Mouse (Mus musculus): ENCODE results near the gene Rad51b. TPM values are rescaled to one million over a fixed set of nuclear protein-coding genes. Genes with fewer than 3 reads are reported as not detected.

Rad51b gene
- total RNA-seq, 2 experiments from 2014 or later = 0.33 to 0.46 TPM

- no peak for DNase-seq (ENCODE audit: low spot score in 2 of 2)
Measured at GRCm38 (mm10) chr12:79560084-79560699, 263.1 kb downstream of the Rad51b start.

GRCm38 (mm10) chr12:79560893-79561292, 263.8 kb downstream of the Rad51b start:
- no peak for DNase-seq (ENCODE audit: low spot score in 2 of 2)

GRCm38 (mm10) chr12:79574159-79575040, 277.3 kb downstream of the Rad51b start:
- no peak for DNase-seq (ENCODE audit: low spot score in 2 of 2)

GRCm38 (mm10) chr12:79575041-79575541, 278.0 kb downstream of the Rad51b start:
- no peak for DNase-seq (ENCODE audit: low spot score in 2 of 2)

GRCm38 (mm10) chr12:79577525-79577924, 280.4 kb downstream of the Rad51b start:
- DNase-seq (ENCODE audit: low spot score in 2 of 2) = no peak

GRCm38 (mm10) chr12:79579018-79579585, 282.0 kb downstream of the Rad51b start:
- DNase-seq (ENCODE audit: low spot score in 2 of 2) = peak in 1 of 2 experiments; percentile 9

GRCm38 (mm10) chr12:79579837-79580236, 282.8 kb downstream of the Rad51b start:
- DNase-seq (ENCODE audit: low spot score in 2 of 2) = no peak

GRCm38 (mm10) chr12:79584556-79585307, 287.6 kb downstream of the Rad51b start:
- no peak for DNase-seq (ENCODE audit: low spot score in 2 of 2)

GRCm38 (mm10) chr12:79585336-79585735, 288.3 kb downstream of the Rad51b start:
- DNase-seq (ENCODE audit: low spot score in 2 of 2) = no peak

GRCm38 (mm10) chr12:79588831-79589230, 291.7 kb downstream of the Rad51b start:
- no peak for DNase-seq (ENCODE audit: low spot score in 2 of 2)

- no peak for DNase-seq (ENCODE audit: low spot score in 2 of 2)
Measured at GRCm38 (mm10) chr12:79592206-79592605, 295.1 kb downstream of the Rad51b start.

- DNase-seq (ENCODE audit: low spot score in 2 of 2) = no peak
Measured at GRCm38 (mm10) chr12:79596842-79597241, 299.8 kb downstream of the Rad51b start.

- DNase-seq (ENCODE audit: low spot score in 2 of 2) = no peak
Measured at GRCm38 (mm10) chr12:79597351-79597750, 300.3 kb downstream of the Rad51b start.

- DNase-seq (ENCODE audit: low spot score in 2 of 2) = no peak
Measured at GRCm38 (mm10) chr12:79597786-79598185, 300.7 kb downstream of the Rad51b start.

GRCm38 (mm10) chr12:79598496-79598895, 301.4 kb downstream of the Rad51b start:
- DNase-seq (ENCODE audit: low spot score in 2 of 2) = no peak

- DNase-seq (ENCODE audit: low spot score in 2 of 2) = no peak
Measured at GRCm38 (mm10) chr12:79598901-79599300, 301.8 kb downstream of the Rad51b start.

- peak in 1 of 2 experiments; percentile 21 for DNase-seq (ENCODE audit: low spot score in 2 of 2)
Measured at GRCm38 (mm10) chr12:79600149-79600769, 303.2 kb downstream of the Rad51b start.

GRCm38 (mm10) chr12:79602641-79603040, 305.6 kb downstream of the Rad51b start:
- DNase-seq (ENCODE audit: low spot score in 2 of 2) = no peak

GRCm38 (mm10) chr12:79604850-79605249, 307.8 kb downstream of the Rad51b start:
- DNase-seq (ENCODE audit: low spot score in 2 of 2) = no peak

- no peak for DNase-seq (ENCODE audit: low spot score in 2 of 2)
Measured at GRCm38 (mm10) chr12:79606197-79606631, 309.1 kb downstream of the Rad51b start.
